Mouse (Mus musculus): ENCODE data around the gene Lipe. TPM values are rescaled to one million over a fixed set of nuclear protein-coding genes. Genes with fewer than 3 reads are reported as not detected.
A peak's percentile ranks its signal among the peaks of the same experiment; 100 is the strongest.

The Lipe gene
- polyA plus RNA-seq, 1 experiment from 2014 or later, result 4.9 TPM

DNA sequence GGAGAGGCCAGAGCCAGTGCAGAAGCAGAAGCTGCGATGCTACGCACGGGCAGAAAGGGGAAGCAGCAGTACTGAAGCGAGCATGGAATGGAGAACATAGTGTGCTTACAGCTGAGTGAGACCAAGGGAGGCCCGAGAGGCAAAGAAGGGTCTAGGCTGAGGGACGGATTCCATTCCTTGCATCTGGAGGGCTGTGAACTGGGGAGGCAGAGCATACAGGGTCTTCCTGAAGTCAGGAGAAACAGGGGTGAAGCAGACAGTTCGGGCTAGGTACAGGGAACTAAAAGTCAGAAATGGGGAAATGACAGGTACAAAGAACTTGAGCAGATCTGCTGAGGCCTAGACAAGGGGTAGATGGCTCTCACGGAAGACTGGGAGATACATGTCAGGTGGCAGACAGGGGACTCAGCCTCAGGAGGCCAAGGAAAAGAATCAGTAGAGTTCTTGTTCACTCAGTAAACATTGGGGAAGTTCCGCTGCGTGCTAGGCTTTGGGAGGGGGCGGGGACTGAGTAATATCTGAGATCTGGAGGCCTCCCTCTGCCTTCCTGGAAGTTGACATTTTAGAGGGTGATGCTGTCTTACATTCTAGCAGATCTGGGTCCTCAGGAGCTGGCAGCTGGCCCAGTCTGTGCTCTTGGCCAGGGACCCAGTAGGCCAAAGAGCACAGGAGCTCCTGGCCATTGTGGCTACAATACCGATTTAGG, 12.5 kb downstream of the Lipe start:
- Histone ChIP-seq H3K27ac (replicated peaks; ENCODE audit: low read depth, low read length) (0 out of 2 replicates have a peak overlapping the region, but pooled peaks have one; percentile 35), H3K9ac (ENCODE audit: low read depth, low read length) (no peak overlapping the region), H3K4me2 (ENCODE audit: low read depth, low read length) (no peak overlapping the region), H3K4me3 (ENCODE audit: low read depth, low read length) (no peak overlapping the region), H3K4me1 (ENCODE audit: control insufficient read depth, insufficient read depth, low read length) (peaks cover 8% of the 10 kb centered on the region; the same call in 1 of the 2 replicates), H3K36me3 (ENCODE audit: control insufficient read depth, insufficient read depth, low read length) (peaks cover 40% of the 10 kb centered on the region), H3K27me3 (replicated peaks; ENCODE audit: control insufficient read depth, insufficient read depth, low read length) (no peaks in the 10 kb centered on the region), H3K9me3 (ENCODE audit: control insufficient read depth, low read length) (no peaks in the 10 kb centered on the region)
- peak; percentile 34 for DNase-seq (ENCODE audit: low spot score)
- WGBS, result 80% methylated on average over 12 of the region's 12 CpGs
- ATAC-seq (ENCODE audit: low read depth), result no peak

DNA sequence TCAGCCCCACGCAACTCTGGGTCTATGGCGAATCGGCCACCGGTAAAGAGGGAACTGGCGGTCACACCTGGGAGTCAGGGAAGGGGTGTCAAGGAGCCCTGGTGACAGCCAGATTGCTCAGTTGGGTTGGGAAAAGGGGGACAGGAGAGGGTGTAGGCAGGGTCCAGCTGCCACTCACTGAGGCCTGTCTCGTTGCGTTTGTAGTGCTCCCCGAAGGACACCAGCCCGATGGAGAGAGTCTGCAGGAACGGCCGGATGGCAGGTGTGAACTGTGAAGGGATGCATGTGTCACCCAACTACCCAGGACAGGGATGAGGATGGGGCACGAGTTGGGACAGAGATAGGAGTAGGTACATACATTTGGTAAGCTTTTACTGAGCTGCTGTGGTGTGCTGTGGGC, 13.3 kb downstream of the Lipe start:
- Histone ChIP-seq H3K4me2 (ENCODE audit: low read depth, low read length) (no peak overlapping the region), H3K9ac (ENCODE audit: low read depth, low read length) (no peak overlapping the region), H3K4me3 (ENCODE audit: low read depth, low read length) (no peak overlapping the region), H3K27me3 (replicated peaks; ENCODE audit: control insufficient read depth, insufficient read depth, low read length) (no peaks in the 10 kb centered on the region), H3K9me3 (ENCODE audit: control insufficient read depth, low read length) (no peaks in the 10 kb centered on the region), H3K36me3 (ENCODE audit: control insufficient read depth, insufficient read depth, low read length) (peaks cover 40% of the 10 kb centered on the region), H3K27ac (replicated peaks; ENCODE audit: low read depth, low read length) (no peak overlapping the region), H3K4me1 (ENCODE audit: control insufficient read depth, insufficient read depth, low read length) (peaks cover 4% of the 10 kb centered on the region)
- 91% methylated on average over 12 of the region's 12 CpGs for WGBS
- DNase-seq (ENCODE audit: low spot score) (no peak), ATAC-seq (ENCODE audit: low read depth) (no peak)

DNA sequence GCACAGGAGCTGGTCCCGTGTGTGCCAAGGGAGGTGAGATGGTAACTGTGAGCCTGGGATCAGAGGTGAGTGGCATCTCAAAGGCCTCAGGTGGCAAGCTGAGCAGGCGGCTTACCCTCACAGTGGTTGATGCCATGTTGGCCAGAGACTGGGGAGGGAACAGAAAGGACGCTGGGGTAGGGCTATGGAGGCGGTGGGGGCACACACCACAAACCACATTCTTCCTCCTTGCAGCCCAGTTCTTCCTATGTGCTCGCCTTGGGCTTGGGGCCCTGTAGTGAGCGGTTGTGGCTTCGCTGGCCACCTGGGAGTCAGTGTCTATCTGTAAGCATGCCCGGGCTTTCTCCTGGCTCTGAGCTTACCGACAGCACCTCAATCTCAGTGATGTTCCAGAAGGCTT, 13.7 kb downstream of the Lipe start:
- Histone ChIP-seq H3K4me2 (ENCODE audit: low read depth, low read length) (no peak overlapping the region), H3K36me3 (ENCODE audit: control insufficient read depth, insufficient read depth, low read length) (peaks cover 40% of the 10 kb centered on the region), H3K27me3 (replicated peaks; ENCODE audit: control insufficient read depth, insufficient read depth, low read length) (no peaks in the 10 kb centered on the region), H3K9me3 (ENCODE audit: control insufficient read depth, low read length) (no peaks in the 10 kb centered on the region), H3K4me3 (ENCODE audit: low read depth, low read length) (no peak overlapping the region), H3K4me1 (ENCODE audit: control insufficient read depth, insufficient read depth, low read length) (no peaks in the 10 kb centered on the region; the same call in 1 of the 2 replicates), H3K27ac (replicated peaks; ENCODE audit: low read depth, low read length) (no peak overlapping the region), H3K9ac (ENCODE audit: low read depth, low read length) (no peak overlapping the region)
- DNase-seq (ENCODE audit: low spot score), result no peak
- ATAC-seq (ENCODE audit: low read depth), result no peak
- 95% methylated on average over 5 of the region's 9 CpGs for WGBS

DNA sequence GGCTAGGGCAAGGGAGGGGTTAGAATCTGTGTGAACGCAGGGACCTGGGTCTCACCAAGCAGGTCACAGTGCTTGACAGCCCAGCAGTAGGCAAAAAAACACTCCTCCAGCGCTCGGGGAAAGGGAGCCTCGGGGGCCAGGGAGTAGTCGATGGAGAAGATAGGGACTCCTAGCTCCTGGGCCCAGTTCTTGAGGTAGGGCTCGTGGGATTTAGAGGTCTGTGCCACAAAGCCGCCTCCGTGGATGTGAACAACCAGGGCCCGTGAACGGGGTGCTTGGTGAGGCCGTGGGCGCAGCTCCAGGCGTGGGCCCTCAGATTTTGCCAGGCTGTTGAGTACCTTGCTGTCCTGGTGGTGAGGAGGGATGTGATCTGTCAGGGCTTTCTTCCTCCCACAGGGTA, 14.2 kb downstream of the Lipe start:
- no peak overlapping the region for H3K9ac ChIP-seq (ENCODE audit: low read depth, low read length)
- no peak for ATAC-seq (ENCODE audit: low read depth)

DNA sequence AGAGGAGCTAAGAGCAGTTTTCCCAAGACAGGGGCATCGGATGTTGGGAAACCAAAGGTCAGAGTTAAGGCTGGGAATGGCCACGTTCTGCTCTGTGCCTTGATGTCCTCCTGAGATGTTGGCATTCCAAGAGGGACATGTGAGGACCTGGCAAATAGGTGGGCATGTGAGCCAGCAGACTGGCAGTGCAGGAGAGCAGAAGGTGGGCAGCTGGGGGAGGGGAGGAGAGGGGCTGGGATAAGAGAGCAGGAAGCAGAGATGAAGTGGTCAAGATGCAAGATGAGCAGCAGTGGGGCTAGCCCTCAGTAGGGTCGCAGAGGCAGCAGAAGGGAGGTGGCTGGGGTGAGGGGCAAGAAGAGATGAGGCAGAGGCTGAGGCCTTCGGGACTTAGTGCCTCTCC, 14.6 kb downstream of the Lipe start:
- ATAC-seq (ENCODE audit: low read depth) (no peak), DNase-seq (ENCODE audit: low spot score) (no peak)
- H3K9me3 ChIP-seq (ENCODE audit: control insufficient read depth, low read length), result no peaks in the 10 kb centered on the region
- H3K4me1 ChIP-seq (ENCODE audit: control insufficient read depth, insufficient read depth, low read length), result no peaks in the 10 kb centered on the region; the same call in 1 of the 2 replicates
- WGBS, result 75% methylated on average over 4 of the region's 4 CpGs
- no peak overlapping the region for H3K4me3 ChIP-seq (ENCODE audit: low read depth, low read length)
- H3K27me3 ChIP-seq (replicated peaks; ENCODE audit: control insufficient read depth, insufficient read depth, low read length), result no peaks in the 10 kb centered on the region
- no peak overlapping the region for H3K27ac ChIP-seq (replicated peaks; ENCODE audit: low read depth, low read length)
- no peak overlapping the region for H3K4me2 ChIP-seq (ENCODE audit: low read depth, low read length)
- peaks cover 40% of the 10 kb centered on the region for H3K36me3 ChIP-seq (ENCODE audit: control insufficient read depth, insufficient read depth, low read length)
- H3K9ac ChIP-seq (ENCODE audit: low read depth, low read length), result no peak overlapping the region

More for the DNA sequence above, 14.2 kb downstream of the Lipe start:
- H3K36me3 ChIP-seq (ENCODE audit: control insufficient read depth, insufficient read depth, low read length), result peaks cover 40% of the 10 kb centered on the region
- no peak overlapping the region for H3K4me2 ChIP-seq (ENCODE audit: low read depth, low read length)
- no peak for DNase-seq (ENCODE audit: low spot score)
- H3K27me3 ChIP-seq (replicated peaks; ENCODE audit: control insufficient read depth, insufficient read depth, low read length), result no peaks in the 10 kb centered on the region
- H3K27ac ChIP-seq (replicated peaks; ENCODE audit: low read depth, low read length), result no peak overlapping the region
- H3K4me1 ChIP-seq (ENCODE audit: control insufficient read depth, insufficient read depth, low read length), result no peaks in the 10 kb centered on the region; the same call in 1 of the 2 replicates
- H3K4me3 ChIP-seq (ENCODE audit: low read depth, low read length), result no peak overlapping the region
- no peaks in the 10 kb centered on the region for H3K9me3 ChIP-seq (ENCODE audit: control insufficient read depth, low read length)
- WGBS, result 83% methylated on average over 13 of the region's 13 CpGs

DNA sequence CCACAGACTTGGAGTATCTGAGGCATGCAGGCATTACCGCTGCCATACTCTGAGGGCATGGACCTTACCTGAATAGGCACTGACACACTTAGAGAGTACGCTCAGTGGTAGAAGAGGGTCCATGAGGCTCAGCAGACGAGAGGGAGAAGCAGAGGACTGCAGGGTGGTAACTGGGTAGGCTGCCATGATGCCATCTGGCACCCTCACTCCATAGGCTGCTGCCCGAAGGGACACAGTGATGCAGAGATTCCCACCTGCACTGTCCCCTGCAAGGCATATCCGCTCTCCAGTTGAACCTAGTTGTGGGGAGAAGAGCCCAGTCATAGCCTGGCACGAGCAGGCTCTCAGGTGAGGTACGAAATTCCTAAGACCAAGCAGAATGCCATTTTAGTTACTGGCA, 15.1 kb downstream of the Lipe start:
- no peaks in the 10 kb centered on the region for H3K9me3 ChIP-seq (ENCODE audit: control insufficient read depth, low read length)
- DNase-seq (ENCODE audit: low spot score) (no peak), ATAC-seq (ENCODE audit: low read depth) (no peak)
- H3K4me1 ChIP-seq (ENCODE audit: control insufficient read depth, insufficient read depth, low read length), result no peaks in the 10 kb centered on the region; the same call in 1 of the 2 replicates
- peaks cover 38% of the 10 kb centered on the region for H3K36me3 ChIP-seq (ENCODE audit: control insufficient read depth, insufficient read depth, low read length)
- H3K9ac ChIP-seq (ENCODE audit: low read depth, low read length), result no peak overlapping the region
- no peaks in the 10 kb centered on the region for H3K27me3 ChIP-seq (replicated peaks; ENCODE audit: control insufficient read depth, insufficient read depth, low read length)
- H3K27ac ChIP-seq (replicated peaks; ENCODE audit: low read depth, low read length), result no peak overlapping the region
- no peak overlapping the region for H3K4me3 ChIP-seq (ENCODE audit: low read depth, low read length)
- 87% methylated on average over 7 of the region's 7 CpGs for WGBS
- no peak overlapping the region for H3K4me2 ChIP-seq (ENCODE audit: low read depth, low read length)

DNA sequence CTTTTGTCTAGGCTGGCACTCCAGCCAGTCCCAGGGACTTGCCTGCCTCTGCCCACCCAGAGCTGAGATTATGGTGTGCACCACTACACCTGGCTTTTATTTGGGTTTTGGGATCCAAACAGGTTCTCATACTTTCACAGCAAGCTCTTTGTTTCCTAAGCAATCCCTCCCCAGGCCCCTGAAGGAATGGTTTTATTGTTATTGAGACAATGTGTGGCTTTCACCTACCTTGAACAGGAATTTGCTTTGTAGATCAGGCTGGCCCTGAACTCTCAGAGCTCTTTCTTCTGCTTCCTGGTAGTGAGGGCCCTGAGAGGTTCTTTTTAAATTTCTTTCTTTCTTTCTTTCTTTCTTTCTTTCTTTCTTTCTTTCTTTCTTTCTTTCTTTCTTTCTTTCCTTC, 16.0 kb downstream of the Lipe start:
- H3K36me3 ChIP-seq (ENCODE audit: control insufficient read depth, insufficient read depth, low read length), result peaks cover 29% of the 10 kb centered on the region
- DNase-seq (ENCODE audit: low spot score), result no peak
- no peak for ATAC-seq (ENCODE audit: low read depth)

DNA sequence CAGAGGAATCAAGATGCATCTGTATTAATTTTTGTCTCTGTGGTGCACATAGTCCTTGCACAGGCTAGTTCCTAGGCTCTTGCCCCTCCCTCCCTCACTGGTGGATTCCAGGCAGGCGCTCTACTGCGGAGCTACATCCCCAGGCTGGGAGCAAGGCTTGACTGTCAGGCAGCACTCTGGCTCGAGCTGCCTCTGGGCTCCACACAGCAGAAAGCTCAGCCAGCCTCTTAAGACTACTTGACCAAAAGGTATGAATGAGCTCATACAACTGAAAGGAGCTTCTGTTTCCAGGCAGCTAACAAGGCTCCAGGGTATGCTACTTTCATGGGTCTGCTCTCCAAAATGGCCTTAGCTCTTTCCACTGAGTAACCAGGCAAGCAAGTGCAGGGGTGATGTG, 17.2 kb downstream of the Lipe start:
- Histone ChIP-seq H3K4me3 (ENCODE audit: low read depth, low read length) (no peak overlapping the region), H3K27ac (replicated peaks; ENCODE audit: low read depth, low read length) (no peak overlapping the region), H3K9ac (ENCODE audit: low read depth, low read length) (no peak overlapping the region), H3K27me3 (replicated peaks; ENCODE audit: control insufficient read depth, insufficient read depth, low read length) (no peaks in the 10 kb centered on the region), H3K4me2 (ENCODE audit: low read depth, low read length) (no peak overlapping the region), H3K4me1 (ENCODE audit: control insufficient read depth, insufficient read depth, low read length) (peaks cover 4% of the 10 kb centered on the region), H3K9me3 (ENCODE audit: control insufficient read depth, low read length) (no peaks in the 10 kb centered on the region), H3K36me3 (ENCODE audit: control insufficient read depth, insufficient read depth, low read length) (peaks cover 29% of the 10 kb centered on the region)
- DNase-seq (ENCODE audit: low spot score) (no peak), ATAC-seq (ENCODE audit: low read depth) (no peak)
- 36% methylated on average over 3 of the region's 3 CpGs for WGBS

More for the DNA sequence above, 16.0 kb downstream of the Lipe start:
- Histone ChIP-seq H3K4me1 (ENCODE audit: control insufficient read depth, insufficient read depth, low read length) (no peaks in the 10 kb centered on the region; the same call in 1 of the 2 replicates), H3K27me3 (replicated peaks; ENCODE audit: control insufficient read depth, insufficient read depth, low read length) (no peaks in the 10 kb centered on the region), H3K27ac (replicated peaks; ENCODE audit: low read depth, low read length) (no peak overlapping the region), H3K9me3 (ENCODE audit: control insufficient read depth, low read length) (no peaks in the 10 kb centered on the region), H3K9ac (ENCODE audit: low read depth, low read length) (no peak overlapping the region), H3K4me3 (ENCODE audit: low read depth, low read length) (no peak overlapping the region), H3K4me2 (ENCODE audit: low read depth, low read length) (no peak overlapping the region)
